Mouse (Mus musculus) urinary bladder, postnatal 4 days (tissue): Measurements from ENCODE around the gene Ptpn14.

Experiments
- DNase-seq, 2 experiments: peaks; one replicate each; pipeline ENCODE4 v3.0.0; 2021 to 2022; ENCODE audit warnings: low spot score in 2 of 2

The Ptpn14 gene

GRCm38 (mm10) chr1:189767910-189768309 lies 39.8 kb downstream of the Ptpn14 start:
- no peak for DNase-seq

- no peak for DNase-seq
Measured at GRCm38 (mm10) chr1:189770516-189770915, 42.4 kb downstream of the Ptpn14 start.

- DNase-seq, result no peak
Measured at GRCm38 (mm10) chr1:189772707-189773106, 44.6 kb downstream of the Ptpn14 start.

GRCm38 (mm10) chr1:189774778-189775177 lies 46.7 kb downstream of the Ptpn14 start:
- DNase-seq, result no peak

GRCm38 (mm10) chr1:189777207-189777606 lies 49.1 kb downstream of the Ptpn14 start:
- no peak for DNase-seq

GRCm38 (mm10) chr1:189778343-189778742 lies 50.3 kb downstream of the Ptpn14 start:
- no peak for DNase-seq

- no peak for DNase-seq
Measured at GRCm38 (mm10) chr1:189779226-189779625, 51.2 kb downstream of the Ptpn14 start.

GRCm38 (mm10) chr1:189781721-189782345 lies 53.8 kb downstream of the Ptpn14 start:
- no peak for DNase-seq

GRCm38 (mm10) chr1:189782709-189783108 lies 54.6 kb downstream of the Ptpn14 start:
- no peak for DNase-seq

- no peak for DNase-seq
Measured at GRCm38 (mm10) chr1:189784503-189784902, 56.4 kb downstream of the Ptpn14 start.

GRCm38 (mm10) chr1:189786707-189787485 lies 58.8 kb downstream of the Ptpn14 start:
- DNase-seq, result no peak

- no peak for DNase-seq
Measured at GRCm38 (mm10) chr1:189789545-189789944, 61.5 kb downstream of the Ptpn14 start.

- no peak for DNase-seq
Measured at GRCm38 (mm10) chr1:189790666-189791065, 62.6 kb downstream of the Ptpn14 start.

- DNase-seq, result no peak
Measured at GRCm38 (mm10) chr1:189791534-189792217, 63.6 kb downstream of the Ptpn14 start.

- DNase-seq, result no peak
Measured at GRCm38 (mm10) chr1:189792560-189793195, 64.6 kb downstream of the Ptpn14 start.

GRCm38 (mm10) chr1:189798949-189799348 lies 70.9 kb downstream of the Ptpn14 start:
- DNase-seq, result no peak

- no peak for DNase-seq
Measured at GRCm38 (mm10) chr1:189800211-189800961, 72.3 kb downstream of the Ptpn14 start.

GRCm38 (mm10) chr1:189801303-189801702 lies 73.2 kb downstream of the Ptpn14 start:
- DNase-seq, result no peak

GRCm38 (mm10) chr1:189802575-189802974 lies 74.5 kb downstream of the Ptpn14 start:
- DNase-seq, result no peak

GRCm38 (mm10) chr1:189803742-189804141 lies 75.7 kb downstream of the Ptpn14 start:
- DNase-seq, result no peak

- DNase-seq, result no peak
Measured at GRCm38 (mm10) chr1:189806533-189807297, 78.6 kb downstream of the Ptpn14 start.
